Mouse (Mus musculus): ENCODE results near the gene Fbrs.
A peak's percentile ranks its signal among the peaks of the same experiment; 100 is the strongest.
"Not testable (repeated sequence)": the region's sequence is repeated elsewhere in the genome, so short reads cannot be mapped to it uniquely, and the experiment has no call there.

Gene Fbrs

DNA sequence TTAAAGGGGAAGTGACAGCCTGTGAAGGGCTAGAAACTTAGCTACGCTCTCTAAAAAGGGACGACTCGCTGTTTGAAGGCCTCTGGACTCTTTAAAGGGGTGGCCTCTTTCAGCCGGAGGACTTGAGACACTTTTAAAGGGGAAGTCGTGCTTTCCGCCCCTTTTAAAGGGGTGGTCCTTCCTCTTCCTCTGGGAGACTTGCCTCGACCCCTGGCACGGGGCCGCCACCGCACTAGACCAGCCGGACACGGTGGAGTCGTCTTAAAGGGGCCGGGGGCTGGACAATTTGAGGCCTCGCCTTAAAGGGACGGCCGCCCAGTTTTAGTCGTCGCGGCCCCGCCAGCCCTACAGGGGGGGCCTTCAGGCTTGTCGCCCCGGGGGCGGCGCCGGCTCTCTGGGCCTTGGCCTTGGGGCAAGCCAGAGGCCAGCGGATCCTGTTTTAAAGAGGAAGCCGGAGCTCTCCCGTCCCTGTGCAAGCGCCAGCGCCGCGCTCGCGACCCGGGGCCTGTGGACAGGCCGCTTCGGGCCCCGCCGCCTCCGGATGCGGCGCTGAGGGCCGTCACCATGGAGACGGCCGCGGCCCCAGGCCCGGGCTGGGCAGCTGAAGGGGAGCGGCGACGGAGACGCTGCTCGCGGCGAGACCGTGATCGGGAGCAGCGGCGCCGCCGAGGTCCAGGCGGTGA, at the start of gene Fbrs:
Gene Fbrs, plus strand, starts transcription at position 565 of the 683 bp plus-strand sequence.
- DNase-seq (ENCODE audit: extremely low spot score), result peak; percentile 95

DNA sequence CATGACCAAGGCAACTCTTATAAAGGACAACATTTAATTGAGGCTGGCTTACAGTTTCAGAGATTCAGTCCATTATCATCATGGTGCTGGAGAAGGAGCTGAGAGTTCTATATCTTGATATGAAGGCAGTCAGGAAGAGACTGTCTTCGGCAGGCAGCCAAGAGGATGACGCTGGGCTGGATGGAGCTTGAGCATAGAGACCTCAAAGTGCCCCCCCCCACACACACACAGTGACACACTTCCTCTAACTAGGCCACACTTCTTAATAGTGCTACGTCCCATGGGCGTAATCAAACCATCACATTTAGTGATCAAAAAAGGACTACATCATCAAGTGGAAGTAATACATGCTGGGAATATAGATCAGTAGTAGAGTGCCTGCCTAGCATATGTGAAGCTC, 43.8 kb upstream of the Fbrs start:
- DNase-seq (ENCODE audit: extremely low spot score), result no peak

DNA sequence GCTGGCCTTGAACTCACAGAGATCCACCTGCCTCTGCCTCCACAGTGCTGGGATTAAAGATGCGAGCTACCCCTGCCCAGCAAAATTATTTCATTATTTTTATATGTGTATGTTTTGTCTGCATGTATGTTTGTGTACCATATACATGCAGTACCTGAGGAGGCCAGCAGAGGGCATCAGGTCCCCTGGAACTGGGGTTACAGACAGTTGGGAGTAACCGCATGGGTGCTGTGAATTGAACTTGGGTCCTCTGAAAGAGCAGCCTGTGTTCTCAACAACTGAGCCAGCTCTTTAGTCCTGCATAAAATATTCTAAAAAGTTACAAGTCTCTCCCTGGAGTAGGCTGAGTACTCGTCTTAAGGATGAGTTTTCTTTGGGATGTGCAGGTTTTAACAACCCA, 41.3 kb upstream of the Fbrs start:
- DNase-seq (ENCODE audit: extremely low spot score), result no peak

DNA sequence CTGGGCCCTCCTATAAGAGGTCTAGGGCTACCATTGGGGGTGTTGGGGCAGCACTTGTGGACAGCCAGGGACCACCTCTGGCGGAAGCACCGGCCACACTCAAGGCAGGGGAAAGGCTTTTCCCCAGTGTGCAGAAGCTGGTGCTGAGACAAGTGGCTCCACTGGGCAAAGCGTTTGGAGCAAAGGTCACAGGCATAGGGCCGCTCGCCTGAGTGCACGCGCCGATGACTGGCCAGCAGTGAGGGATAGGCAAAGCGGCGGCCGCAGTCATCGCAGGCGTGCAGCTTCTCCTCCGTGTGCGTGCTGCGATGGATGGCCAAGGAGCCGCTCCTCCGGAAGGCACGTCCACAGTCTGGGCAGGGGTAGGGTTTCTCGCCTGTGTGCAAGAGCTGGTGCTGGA, 35.0 kb upstream of the Fbrs start:
- DNase-seq (ENCODE audit: extremely low spot score), result no peak

DNA sequence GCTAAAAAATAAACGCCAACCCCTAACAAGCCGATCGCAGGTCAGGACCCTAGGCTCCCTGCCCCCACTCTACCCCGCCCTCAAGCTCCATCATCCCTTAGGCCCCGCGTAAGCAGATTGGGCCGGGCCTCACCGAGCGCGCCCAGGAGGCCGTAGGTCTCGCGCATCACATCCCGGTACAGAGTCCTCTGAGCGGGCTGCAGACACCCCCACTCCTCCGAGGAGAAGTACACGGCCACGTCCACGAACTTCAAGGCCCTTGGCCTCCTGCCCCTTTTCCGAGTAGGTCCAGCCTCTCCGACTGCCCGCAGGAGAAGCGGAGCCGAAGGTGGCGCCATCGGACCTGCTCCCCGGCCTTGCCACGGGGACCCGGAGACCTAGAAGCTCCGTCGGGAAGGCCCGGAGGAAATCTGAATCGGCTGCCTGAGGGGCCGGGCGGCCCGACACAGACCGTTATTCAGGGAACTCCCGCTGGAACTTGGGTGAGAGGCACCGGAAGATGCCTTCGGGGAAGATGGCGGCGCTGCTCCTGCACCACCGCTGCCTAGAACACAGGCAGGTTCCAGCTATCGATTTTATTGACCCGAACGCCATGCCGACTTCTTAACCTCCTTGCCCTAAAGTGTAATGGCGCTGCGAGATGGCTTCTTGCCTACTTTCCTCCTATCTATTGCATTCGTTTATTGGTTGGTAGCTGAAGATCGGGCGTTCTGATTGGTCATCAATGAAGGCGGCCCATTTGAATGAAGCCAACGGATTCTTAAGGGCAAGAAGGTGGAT, 30.3 kb upstream of the Fbrs start, which contains the start of gene Zfp689:
Gene Zfp689, minus strand, starts transcription at position 638 of the 780 bp plus-strand sequence.
- peak; percentile 96 for DNase-seq (ENCODE audit: extremely low spot score)

DNA sequence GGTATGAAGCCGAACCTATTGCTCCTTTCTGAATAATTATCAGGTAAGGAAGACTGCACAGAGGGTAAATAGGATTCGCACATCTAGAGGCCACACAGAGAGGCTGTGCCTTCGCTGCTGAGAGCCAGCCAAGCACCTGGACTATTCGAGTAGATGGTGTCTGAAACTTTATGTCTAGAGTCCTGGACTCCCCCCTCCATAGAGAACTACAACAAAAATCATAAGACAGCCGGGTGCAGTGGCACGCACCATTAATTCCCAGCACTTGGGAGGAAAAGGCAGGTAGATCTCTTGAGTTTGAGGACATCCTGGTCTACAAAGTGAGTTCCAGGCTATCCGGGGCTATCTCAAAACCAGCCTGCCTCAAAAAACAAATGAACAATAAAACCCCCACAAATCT, 29.0 kb upstream of the Fbrs start:
- no peak for DNase-seq (ENCODE audit: extremely low spot score)

DNA sequence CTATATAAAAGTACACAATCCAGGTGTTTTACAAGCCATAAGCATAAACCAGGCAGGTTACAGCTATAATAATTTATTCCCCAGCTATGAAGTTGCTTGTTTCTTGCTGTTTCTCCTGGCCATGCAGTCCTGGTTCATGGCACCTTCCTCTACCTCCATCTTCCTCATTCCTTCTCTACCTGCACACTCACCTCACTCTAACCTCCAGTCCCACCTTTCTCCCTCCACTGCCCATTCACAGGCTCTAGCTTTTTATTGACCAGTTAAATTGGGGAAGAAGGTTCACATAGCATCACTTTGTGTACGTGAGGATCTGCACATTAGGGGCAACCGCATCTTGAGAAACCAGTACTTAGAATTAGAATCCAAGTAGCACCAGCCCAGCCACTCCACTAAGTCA, 25.9 kb upstream of the Fbrs start:
- no peak for DNase-seq (ENCODE audit: extremely low spot score)

DNA sequence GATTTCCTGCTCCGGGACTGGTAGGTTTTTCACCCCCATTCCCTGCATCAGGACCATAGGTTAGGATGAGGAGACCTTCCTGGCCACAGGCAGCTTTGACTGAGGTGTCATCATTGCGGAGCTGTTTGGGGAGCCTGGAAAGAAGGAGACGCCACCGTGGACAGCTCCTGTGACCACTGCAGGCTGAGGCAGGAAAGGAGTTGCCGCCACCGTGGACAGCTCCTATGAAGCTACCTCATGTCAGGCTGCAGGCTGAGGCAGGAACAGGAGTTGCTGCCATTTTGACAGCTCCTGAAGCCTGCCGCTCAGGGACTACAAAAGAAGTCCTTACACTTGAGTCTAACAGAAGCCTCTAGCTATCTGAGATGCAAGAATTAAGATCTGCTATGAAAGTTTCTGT, 24.1 kb upstream of the Fbrs start:
- DNase-seq (ENCODE audit: extremely low spot score), result no peak

DNA sequence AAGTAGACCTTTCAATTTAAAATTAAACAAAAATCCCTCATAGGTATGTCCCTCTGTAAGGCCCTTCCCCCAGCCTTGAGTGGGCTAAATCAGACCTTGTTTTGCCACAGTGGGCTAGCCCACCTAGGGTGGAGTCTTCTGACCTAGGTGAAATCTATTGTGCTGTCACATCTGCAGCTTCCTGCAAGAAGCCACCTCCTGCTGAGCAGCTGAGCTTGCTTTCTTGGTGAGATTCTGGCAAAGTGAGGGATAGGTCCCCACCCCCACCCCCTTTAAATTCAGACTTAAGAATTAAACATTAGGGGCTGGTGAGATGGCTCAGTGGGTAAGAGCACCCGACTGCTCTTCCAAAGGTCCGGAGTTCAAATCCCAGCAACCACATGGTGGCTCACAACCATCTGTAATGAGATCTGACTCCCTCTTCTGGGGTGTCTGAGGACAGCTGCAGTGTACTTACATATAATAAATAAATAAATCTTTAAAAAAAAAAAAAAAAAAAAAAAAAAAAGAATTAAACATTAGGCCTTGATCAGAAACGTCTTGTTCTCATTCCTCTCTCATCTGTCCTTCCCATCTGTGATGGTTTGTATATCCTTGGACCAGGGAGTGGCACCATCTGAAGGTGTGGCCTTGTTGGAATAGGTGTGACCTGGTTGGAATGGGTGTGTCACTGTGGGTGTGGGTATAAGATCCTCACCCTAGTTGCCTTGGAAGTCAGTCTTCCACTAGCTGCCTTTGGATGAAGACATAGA, 20.5 kb upstream of the Fbrs start:
- not testable (repeated sequence) for DNase-seq (ENCODE audit: extremely low spot score)

DNA sequence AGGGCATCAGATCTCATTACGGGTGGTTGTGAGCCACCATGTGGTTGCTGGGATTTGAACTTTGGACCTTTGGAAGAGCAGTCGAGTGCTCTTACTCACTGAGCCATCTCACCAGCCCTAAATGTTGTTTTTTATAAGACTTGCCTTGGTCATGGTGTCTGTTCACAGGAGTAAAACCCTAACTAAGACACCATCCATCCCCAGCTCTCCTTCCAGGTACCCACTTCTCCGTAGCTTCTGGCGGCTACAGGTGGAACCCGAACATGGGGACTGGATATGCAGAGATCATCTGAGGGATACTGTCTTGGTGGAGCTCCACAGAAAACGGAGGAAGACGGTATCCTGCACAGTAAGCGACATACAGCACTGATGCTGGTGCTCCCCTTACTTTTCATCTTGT, 19.7 kb upstream of the Fbrs start, which contains the start of gene Prr14:
Gene Prr14, plus strand, starts transcription at position 301 of the 400 bp plus-strand sequence.
- DNase-seq (ENCODE audit: extremely low spot score), result not testable (repeated sequence)

DNA sequence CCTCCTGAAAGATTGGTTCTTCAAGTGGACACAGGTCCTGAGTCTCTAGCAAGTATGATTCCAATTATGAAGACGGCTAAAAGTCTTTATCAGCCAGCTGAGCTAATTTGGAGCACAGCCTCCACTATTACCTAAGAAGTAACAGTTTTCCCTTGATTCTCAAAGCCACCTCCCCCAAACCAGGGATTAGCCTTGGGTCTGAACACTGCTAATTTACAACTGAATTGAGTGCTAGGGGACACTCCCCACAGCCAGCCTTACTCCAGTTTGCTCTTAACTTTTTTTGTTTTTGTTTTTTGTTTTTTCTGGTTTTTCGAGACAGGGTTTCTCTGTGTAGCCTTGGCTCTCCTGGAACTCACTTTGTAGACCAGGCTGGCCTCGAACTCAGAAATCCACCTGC, 13.8 kb upstream of the Fbrs start:
- DNase-seq (ENCODE audit: extremely low spot score), result no peak

DNA sequence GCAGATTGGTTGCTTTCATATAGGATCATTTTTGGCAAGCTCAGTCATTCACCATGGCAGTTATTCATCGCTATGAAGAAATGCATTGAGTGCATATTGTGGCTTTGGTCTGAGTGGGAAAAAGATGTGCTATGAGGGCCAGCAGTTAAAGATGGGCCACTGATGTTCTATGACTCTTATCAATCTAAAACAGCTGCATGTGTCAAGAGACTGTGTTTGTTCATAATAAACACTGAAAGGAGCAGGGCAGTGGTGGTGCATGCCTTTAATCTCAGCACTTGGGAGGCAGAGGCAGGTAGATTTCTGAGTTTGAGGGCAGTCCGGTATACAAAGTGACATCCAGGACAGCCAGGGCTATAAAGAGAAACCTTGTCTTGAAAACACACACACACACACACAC, 13.3 kb upstream of the Fbrs start:
- not testable (repeated sequence) for DNase-seq (ENCODE audit: extremely low spot score)

DNA sequence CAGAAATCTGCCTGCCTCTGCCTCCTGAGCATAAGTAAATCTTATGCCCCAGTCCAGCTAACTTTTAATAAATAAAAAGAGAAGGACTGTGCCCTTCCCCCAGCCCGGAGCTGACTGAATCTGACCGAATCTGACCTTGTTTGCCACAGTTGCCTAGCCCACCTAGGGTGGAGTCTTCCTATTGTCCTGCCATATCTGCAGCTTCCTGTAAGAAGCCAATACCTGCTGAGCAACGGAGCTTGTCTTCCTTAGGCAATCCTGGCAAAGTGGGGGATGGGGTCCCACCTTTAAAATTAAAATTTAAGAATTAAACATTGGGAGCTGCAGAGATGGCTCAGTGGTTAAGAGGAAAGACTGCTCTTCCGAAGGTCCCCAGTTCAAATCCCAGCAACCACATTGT, 12.4 kb upstream of the Fbrs start:
- DNase-seq (ENCODE audit: extremely low spot score), result no peak

DNA sequence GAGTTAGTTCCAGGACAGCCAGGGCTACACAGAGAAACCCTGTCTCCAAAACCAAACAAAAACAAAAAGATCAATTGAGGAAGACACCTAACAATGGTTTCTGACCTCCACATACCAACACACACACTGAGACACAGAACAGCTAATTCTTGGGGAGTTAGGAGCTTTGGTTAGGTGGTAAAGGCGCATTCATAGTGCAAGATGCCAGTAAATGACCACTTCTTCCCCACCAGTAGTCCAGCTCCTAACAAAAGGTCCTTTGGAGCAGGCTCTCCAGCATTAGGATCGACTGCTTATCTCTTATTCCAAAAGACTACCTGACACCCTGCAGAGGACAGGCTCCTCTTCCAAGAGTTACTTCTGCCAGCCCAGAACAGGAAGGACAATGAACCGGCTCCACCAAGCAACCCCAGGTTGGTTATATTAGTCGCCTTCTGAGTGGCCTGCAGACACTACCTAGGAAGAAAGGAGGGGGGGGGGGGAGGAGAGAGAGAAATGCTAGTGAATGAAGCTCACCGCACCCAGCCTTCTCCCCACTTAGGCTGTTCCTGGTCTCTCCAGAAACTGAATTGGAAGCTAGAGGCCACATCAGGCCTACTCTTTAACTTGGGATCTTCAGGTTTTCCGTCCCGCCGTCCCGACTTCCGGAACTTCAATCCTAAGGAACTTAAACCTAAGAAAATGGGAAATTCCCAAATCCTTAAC, 8.8 kb upstream of the Fbrs start:
- peak; percentile 58 for DNase-seq (ENCODE audit: extremely low spot score)

DNA sequence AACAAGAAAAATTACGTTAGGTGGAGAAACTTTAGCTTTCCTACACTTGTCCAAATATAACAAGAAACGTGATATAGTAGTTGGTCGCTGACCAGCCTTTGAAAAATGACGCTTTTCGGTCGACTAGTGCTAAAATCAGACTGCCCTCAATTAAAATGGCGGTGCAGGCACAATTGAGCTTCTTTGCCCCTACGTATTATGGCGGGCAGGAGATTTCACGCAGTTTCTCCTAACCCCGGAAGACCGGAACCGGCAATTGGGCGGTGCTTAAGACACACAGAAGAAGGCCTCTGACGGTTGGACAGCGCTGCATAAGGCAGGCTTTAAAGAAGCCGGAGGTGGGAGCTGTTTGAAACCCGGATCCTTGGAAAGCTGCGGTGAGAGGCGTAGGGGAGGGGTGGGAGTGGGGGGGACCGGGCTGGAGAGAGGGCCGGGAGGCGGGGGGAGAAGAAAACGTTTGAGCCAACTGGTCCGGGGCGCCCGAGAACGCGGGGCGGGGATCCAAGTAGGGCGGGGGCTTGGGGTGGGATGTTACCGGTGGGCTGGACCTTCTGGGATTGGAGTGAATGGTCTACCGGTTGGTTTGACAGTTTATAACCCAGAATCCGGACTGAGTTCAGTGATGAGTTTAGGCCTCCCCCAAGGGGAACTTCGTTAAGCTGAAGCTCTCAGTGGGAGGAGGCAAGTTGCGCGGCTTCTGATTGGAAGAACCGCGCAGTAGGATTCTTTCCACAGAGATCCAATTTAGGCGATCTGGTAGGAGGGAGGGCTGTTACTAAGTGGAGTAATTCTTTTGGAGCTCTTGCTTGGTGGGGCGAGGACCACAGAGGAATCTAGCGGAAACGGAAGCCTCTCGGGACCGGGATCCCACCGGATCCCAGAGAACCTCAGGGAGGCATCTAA, 8.0 kb upstream of the Fbrs start:
- peak; percentile 92 for DNase-seq (ENCODE audit: extremely low spot score)

DNA sequence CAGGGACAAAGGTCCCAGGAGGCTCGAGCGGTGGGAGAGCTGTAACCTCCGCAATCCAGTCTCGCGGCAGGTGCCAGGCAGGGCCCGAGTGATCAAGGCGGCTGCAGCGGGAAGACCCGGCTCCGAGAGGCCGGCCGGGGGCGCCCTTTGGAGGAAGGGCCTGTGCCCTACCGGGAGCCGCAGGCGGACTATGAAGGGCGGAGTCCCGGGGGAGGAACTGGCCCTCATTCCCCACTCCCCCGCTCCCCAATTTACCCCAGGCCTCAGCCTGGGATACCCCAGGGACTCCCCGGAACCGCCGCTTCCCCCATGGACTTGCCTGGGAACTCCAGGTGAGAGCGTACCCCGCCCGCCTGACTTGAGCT, 7.4 kb upstream of the Fbrs start:
- DNase-seq (ENCODE audit: extremely low spot score), result no peak

DNA sequence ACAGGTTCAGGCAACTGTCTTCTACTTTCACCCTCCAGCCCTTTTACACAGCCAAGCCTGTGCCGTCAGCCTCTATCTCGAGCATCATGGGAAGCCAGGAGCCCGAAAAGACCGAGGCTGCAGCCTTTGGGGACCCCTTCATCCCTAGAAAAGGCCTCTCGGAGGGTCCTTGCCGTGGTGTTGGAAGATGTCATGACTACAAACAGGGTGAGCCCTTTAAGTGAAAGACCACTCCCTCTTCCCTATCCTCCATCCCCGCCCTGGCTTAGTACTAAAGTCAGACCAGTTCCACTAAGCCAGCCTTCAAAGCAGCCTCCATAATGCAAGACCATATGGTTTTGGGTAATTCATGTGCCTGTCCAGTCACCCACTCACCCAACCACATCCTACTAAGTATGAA, 6.9 kb upstream of the Fbrs start:
- DNase-seq (ENCODE audit: extremely low spot score), result no peak

DNA sequence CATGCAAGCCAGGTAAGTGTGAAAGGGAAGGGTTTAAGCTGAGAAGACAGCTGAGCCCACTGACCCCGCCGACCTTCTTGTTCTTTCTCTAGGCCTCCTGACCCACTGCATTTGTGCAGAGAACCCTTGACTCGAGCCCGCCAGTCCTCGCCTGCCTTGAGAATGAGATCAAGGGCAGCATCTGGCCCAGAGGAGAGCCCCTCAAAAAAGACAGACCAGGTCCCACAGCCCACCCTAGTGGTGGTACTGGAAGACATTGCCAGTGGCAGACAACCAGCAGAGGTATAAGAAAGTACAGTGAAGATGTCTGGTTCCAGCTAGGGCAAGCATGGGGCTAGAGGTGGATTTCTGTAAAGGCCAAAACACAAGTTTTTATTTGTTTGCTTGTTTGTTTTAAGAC, 5.3 kb upstream of the Fbrs start:
- no peak for DNase-seq (ENCODE audit: extremely low spot score)

DNA sequence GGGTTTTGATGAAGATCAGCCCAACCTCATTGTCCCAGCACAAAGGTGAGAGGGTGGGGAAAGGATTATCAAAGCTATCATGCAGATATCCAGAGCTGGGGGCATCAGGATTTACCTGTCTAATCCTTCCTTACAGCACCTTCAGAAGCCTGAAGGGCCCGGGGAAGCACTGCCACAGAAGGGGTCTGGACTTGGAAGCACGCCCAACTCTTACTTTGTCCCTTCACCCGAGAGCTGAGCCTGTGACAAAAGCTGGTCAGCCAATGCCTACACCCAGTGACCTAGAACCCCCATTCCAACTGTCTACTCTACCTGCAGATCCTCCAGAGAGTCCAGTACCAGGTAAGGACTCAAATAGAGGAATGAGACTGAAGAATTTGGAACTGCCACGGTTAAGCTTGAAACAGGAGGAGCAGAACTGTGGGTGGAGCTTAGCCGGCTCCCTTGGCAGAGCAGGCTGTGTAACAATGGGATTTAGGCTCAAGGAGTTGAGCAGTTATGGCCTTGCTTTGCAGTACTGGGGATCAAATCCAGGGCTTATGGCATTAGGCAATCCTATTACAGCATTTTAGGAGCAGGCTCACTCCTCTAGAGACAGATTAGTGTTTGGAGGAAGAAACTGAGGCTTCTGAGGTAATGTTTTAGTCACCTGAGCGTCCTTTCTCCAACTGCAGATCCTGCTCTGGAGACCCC, 4.5 kb upstream of the Fbrs start:
- DNase-seq (ENCODE audit: extremely low spot score), result no peak

DNA sequence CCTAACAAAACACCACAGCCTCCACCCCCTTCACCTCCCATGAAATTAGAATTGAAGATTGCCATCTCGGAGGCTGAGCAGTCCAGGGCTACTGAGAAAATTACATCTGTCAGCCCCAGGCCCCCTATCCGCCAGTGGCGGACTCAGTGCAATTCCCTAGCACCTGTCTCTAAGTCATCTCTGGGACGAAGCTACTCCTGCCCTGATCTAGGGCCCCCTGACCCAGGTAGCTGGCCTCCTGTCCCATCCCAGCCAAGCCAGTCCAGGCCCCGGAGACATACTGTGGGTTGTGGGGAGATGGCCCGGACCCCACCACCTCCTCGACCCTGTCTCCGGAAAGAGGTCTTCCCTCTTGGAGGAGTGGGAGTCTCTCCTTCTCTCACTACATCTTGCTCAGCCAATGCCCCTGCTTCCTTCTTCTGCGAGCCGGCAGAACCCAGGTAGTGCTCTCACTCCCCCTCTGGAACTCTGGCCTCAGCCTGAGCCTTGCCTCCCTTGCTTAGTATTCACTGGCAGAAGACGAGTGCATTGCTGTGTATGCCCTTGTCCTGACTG, 3.7 kb upstream of the Fbrs start:
- no peak for DNase-seq (ENCODE audit: extremely low spot score)

Measured in embryo, embryonic 9.5 days (tissue).